Mouse (Mus musculus) heart, postnatal 0 days (tissue): ENCODE measurements at regions not wholly inside any gene's neighbourhood (a gene's known extent, or its start where the extent isn't known, plus 50 kb on each side); places are given as distances from the start of the nearest gene placed in this dataset.

Experiments used
- ATAC-seq: fragments of 200-750 bp; cut with Nextera tagmentation; 2 replicates; pipeline ENCODE4 v1.8.0; 2017; ENCODE audit warnings: low read depth, moderate number of reproducible peaks, moderate library complexity; ENCODE audit not compliant: insufficient read depth
- DNase-seq: peaks from one replicate; pipeline ENCODE4 v3.0.0-alpha.2; 2016; ENCODE audit warnings: low spot score
- H3K27ac ChIP-seq: fragments of 300-500 bp; sonication (generic); 2 replicates; pipeline ENCODE4 v1.5.1; 2014; ENCODE audit warnings: low read depth, mild to moderate bottlenecking
- H3K27me3 ChIP-seq: fragments of 300-500 bp; sonication (generic); 2 replicates; pipeline ENCODE4 v1.6.1; 2014; ENCODE audit warnings: low read length, mixed read lengths; ENCODE audit not compliant: control insufficient read depth, insufficient read depth
- H3K36me3 ChIP-seq: fragments of 300-500 bp; sonication (generic); replicated peaks from 2 replicates; pipeline ENCODE4 v1.6.1; 2014; ENCODE audit warnings: low read length, mixed read lengths; ENCODE audit not compliant: control insufficient read depth, insufficient read depth
- H3K4me1 ChIP-seq: fragments of 300-500 bp; sonication (generic); 2 replicates; pipeline ENCODE4 v1.6.1; 2014; ENCODE audit warnings: antibody characterized with exemption; ENCODE audit not compliant: control insufficient read depth, insufficient read depth
- H3K4me2 ChIP-seq: fragments of 300-500 bp; sonication (generic); 2 replicates; pipeline ENCODE4 v1.6.1; 2014; ENCODE audit warnings: low read depth, mild to moderate bottlenecking, low read length, moderate library complexity
- H3K4me3 ChIP-seq: fragments of 300-500 bp; sonication (generic); 2 replicates; pipeline ENCODE4 v1.5.1; 2014; ENCODE audit warnings: low read depth, low read length
- H3K9ac ChIP-seq: fragments of 300-500 bp; sonication (generic); replicated peaks from 2 replicates; pipeline ENCODE4 v1.6.1; 2014; ENCODE audit warnings: low read depth, low read length, mixed read lengths
- H3K9me3 ChIP-seq: fragments of 300-500 bp; sonication (generic); replicated peaks from 2 replicates; pipeline ENCODE4 v1.6.1; 2016; ENCODE audit warnings: low read length; ENCODE audit not compliant: control insufficient read depth
- CTCF ChIP-seq: IDR thresholded peaks from 2 replicates; pipeline ENCODE4 v1.5.1; 2016; ENCODE audit warnings: antibody characterized with exemption, control low read depth, low read depth
- EP300 ChIP-seq: IDR thresholded peaks from 2 replicates; pipeline ENCODE4 v1.6.1; 2016; ENCODE audit warnings: antibody characterized with exemption, low read depth
- WGBS: fragments of 180-500 bp; shearing (Covaris S2); extraction: QIAGEN DNeasy Blood & Tissue Kit; methylation state at CpG from one replicate; pipeline ENCODE4 v1.1.7; 2014; 5-methylcytosine and 5-hydroxymethylcytosine counted together

- Histone ChIP-seq H3K9ac (no peak overlapping the region), H3K27me3 (no peaks in the 10 kb centered on the region), H3K9me3 (no peaks in the 10 kb centered on the region), H3K27ac (peak overlapping the region; percentile 62), H3K4me1 (peaks cover 28% of the 10 kb centered on the region), H3K4me2 (no peak overlapping the region), H3K4me3 (no peak overlapping the region), H3K36me3 (no peaks in the 10 kb centered on the region)
- peak; percentile 72 for DNase-seq
- TF ChIP-seq CTCF (no peak), EP300 (no peak)
- ATAC-seq = peak; percentile 63
- WGBS = 56% methylated on average over 8 of the region's 8 CpGs
These were observed 97.9 kb downstream of the Tmem170b start for GRCm38 (mm10) chr13:41703618-41704017.

GRCm38 (mm10) chr13:41704806-41705205 is 99.1 kb downstream of the Tmem170b start:
- no peaks in the 10 kb centered on the region for H3K27me3 ChIP-seq
- TF ChIP-seq EP300 (no peak), CTCF (no peak)
- H3K36me3 ChIP-seq = no peaks in the 10 kb centered on the region
- no peak overlapping the region for H3K4me3 ChIP-seq
- 55% methylated on average over 2 of the region's 2 CpGs for WGBS
- no peak for ATAC-seq
- H3K4me1 ChIP-seq = peaks cover 28% of the 10 kb centered on the region
- H3K4me2 ChIP-seq = no peak overlapping the region
- H3K27ac ChIP-seq = peak overlapping the region; percentile 45
- no peak overlapping the region for H3K9ac ChIP-seq
- DNase-seq = no peak
- H3K9me3 ChIP-seq = no peaks in the 10 kb centered on the region

GRCm38 (mm10) chr13:41705636-41706035 is 99.9 kb downstream of the Tmem170b start:
- H3K4me3 ChIP-seq = no peak overlapping the region
- peak overlapping the region; percentile 45 for H3K27ac ChIP-seq
- ATAC-seq (peak; percentile 47), DNase-seq (peak; percentile 59)
- H3K9ac ChIP-seq = no peak overlapping the region
- H3K9me3 ChIP-seq = no peaks in the 10 kb centered on the region
- 20% methylated on average over 4 of the region's 4 CpGs for WGBS
- H3K27me3 ChIP-seq = no peaks in the 10 kb centered on the region
- no peak overlapping the region for H3K4me2 ChIP-seq
- no peaks in the 10 kb centered on the region for H3K36me3 ChIP-seq
- H3K4me1 ChIP-seq = peaks cover 28% of the 10 kb centered on the region
- no peak for TF ChIP-seq CTCF
- TF ChIP-seq EP300 = 0 out of 2 replicates have a peak, but pooled peaks have one; percentile 14

DNA sequence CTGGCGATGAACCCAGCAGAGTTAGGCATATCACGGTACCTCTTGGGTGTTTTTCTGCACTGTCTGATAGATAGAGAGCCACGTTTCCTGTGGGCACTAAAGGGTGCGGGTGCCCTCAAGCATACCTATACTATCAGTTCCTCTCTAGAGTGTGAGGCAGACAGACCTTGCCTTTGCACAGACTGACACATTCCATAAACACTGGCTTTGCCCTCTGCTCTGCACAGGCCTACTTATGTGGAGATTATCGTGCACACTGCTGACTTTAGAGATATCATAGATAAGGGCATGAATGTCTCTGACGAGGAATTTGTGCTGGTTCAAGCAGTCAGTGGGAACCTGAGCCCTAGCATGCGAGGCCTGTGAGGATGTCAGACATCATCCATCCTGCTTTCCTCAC is 102.1 kb downstream of the Tmem170b start:
- Histone ChIP-seq H3K4me3 (no peak overlapping the region), H3K9me3 (no peaks in the 10 kb centered on the region), H3K27me3 (no peaks in the 10 kb centered on the region), H3K9ac (no peak overlapping the region), H3K4me2 (no peak overlapping the region), H3K4me1 (peaks cover 28% of the 10 kb centered on the region), H3K36me3 (no peaks in the 10 kb centered on the region), H3K27ac (peak overlapping the region; percentile 13)
- TF ChIP-seq EP300 = no peak
- no peak for TF ChIP-seq CTCF
- ATAC-seq (no peak), DNase-seq (no peak)
- 19% methylated on average over 7 of the region's 7 CpGs for WGBS

DNA sequence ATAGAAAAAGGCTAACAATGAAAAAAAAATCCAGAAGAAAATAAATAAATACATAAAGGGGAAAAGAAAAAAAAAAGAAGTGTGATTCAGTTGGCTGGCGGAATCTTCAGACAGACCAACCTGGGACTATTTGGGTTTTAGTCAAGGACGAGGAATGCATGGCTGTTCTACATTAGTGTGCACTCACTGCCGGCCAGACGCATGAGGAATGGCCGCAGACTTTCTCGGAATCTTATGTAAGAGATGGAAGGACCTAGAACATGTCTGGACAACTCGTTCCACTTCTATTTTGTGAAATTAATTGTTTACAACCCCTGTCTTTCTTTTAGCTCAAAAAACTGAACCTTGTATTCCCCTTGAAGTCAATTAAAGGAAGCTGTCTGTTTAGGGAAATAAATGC is 103.4 kb downstream of the Tmem170b start:
- no peak overlapping the region for H3K27ac ChIP-seq
- WGBS = 59% methylated on average over 7 of the region's 7 CpGs
- H3K27me3 ChIP-seq = no peaks in the 10 kb centered on the region
- no peaks in the 10 kb centered on the region for H3K36me3 ChIP-seq
- no peak overlapping the region for H3K4me3 ChIP-seq
- H3K9ac ChIP-seq = no peak overlapping the region
- peaks cover 19% of the 10 kb centered on the region for H3K4me1 ChIP-seq
- no peak overlapping the region for H3K4me2 ChIP-seq
- no peak for DNase-seq
- ATAC-seq = no peak
- TF ChIP-seq CTCF (no peak), EP300 (no peak)
- no peaks in the 10 kb centered on the region for H3K9me3 ChIP-seq

DNA sequence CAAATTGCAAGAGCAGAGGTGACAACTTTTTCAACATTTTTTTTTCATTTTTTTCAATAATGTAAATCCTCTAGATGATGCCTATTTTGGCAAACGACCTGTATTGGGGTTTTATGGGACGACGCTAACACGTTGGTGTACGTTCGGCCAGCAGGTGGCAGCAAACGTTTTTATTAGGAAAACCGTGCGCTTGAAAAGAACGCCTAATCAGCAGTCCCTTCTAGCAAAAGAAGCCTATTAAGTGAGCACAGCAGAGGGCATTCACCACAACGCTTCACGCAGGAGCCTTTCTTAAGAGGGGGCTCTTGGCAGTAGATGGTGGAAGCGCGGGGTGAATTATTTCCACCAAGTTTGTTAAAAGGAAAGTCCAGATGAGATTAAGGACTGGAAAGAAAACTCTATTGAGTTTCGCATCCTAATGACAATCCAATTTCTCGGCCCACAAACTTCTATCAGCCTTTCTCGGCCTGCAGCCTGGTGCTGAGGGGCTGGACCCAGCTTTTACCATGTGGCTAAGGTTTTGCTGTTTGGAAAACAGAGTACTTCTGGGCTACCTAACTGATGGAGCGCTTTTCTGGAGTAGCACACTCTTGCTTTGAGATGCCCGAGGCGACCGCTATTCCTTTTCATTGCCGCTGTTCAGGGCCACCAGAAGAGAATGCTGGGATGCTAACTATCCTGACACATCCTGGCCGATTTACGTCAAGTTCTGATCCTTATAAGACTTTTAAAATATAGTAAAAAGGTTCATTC is 103.9 kb downstream of the Tmem170b start:
- DNase-seq = peak; percentile 92
- Histone ChIP-seq H3K4me3 (no peak overlapping the region), H3K27me3 (no peaks in the 10 kb centered on the region), H3K9me3 (no peaks in the 10 kb centered on the region), H3K4me2 (no peak overlapping the region), H3K9ac (no peak overlapping the region), H3K27ac (no peak overlapping the region), H3K4me1 (peaks cover 15% of the 10 kb centered on the region), H3K36me3 (no peaks in the 10 kb centered on the region)
- ATAC-seq = peak; percentile 57; the same call in 1 of the 2 replicates
- WGBS = 36% methylated on average over 24 of the region's 24 CpGs
- no peak; the same call in 1 of the 2 replicates for TF ChIP-seq EP300
- TF ChIP-seq CTCF = peak; percentile 87
